Mouse (Mus musculus) brain, embryonic 14.5 days (tissue): ENCODE results near the gene Cerk.

Experiments
- CTCF ChIP-seq: fragments of 200-500 bp; IDR thresholded peaks from 2 replicates; pipeline ENCODE4 v1.5.1; 2012; ENCODE audit warnings: inconsistent platforms, mild to moderate bottlenecking, moderate library complexity, borderline replicate concordance; ENCODE audit not compliant: insufficient read depth, insufficient read length; ENCODE audit errors: extremely low read depth
- POLR2A ChIP-seq: fragments of 200-500 bp; IDR thresholded peaks from 2 replicates; pipeline ENCODE4 v1.6.1; 2012; ENCODE audit warnings: mild to moderate bottlenecking, inconsistent platforms, borderline replicate concordance; ENCODE audit not compliant: poor library complexity, insufficient read depth, insufficient read length, severe bottlenecking; ENCODE audit errors: extremely low read depth

DNA sequence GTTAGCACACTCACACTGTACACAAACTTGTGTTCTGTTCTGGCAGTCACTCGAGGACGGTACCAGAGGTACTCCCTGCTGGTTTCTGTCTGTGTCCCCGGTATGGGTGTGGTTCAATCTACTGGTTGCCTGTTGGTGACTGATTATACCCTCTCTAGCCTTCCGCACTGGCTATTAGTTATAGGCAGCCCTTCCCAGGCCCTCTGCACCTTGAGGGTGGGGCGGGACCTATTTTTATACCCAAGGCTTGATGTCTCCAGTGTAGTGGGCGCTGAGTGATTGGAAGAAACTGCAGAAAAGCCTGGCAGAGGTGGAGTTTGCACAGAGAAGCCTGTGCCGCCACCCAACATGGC, 80.6 kb downstream of the Cerk start:
- TF ChIP-seq CTCF (no peak), POLR2A (no peak)
